ENCODE assay signal across 21 mouse cellular contexts in genomic region chr1:42489563-42489962, GRCm38 (mm10).
DNase-seq lines count a peak whose midpoint lies in the region; ATAC-seq and TF ChIP-seq lines count a peak whose summit lies in the region.
"Had no signal": no experiment of that assay in that cellular context is flagged by ENCODE, and none has a peak within 500 bp of the region (broad histone marks: within the 10 kb centered on the region; RNA-seq: fewer than 3 reads in every experiment).

No protein-coding gene starts in this region.

- H3K9me3 ChIP-seq in hindbrain, embryonic 10.5 days: no peaks in the 10 kb centered on the region
- H3K9me3 ChIP-seq in hindbrain, embryonic 14.5 days (ENCODE audit: control insufficient read depth, low read length): no peaks in the 10 kb centered on the region
- H3K9me3 ChIP-seq in midbrain, embryonic 10.5 days (replicated peaks): no peaks in the 10 kb centered on the region
- H3K9me3 ChIP-seq in midbrain, embryonic 14.5 days (ENCODE audit: control insufficient read depth, low read length): no peaks in the 10 kb centered on the region
- no peaks in the 10 kb centered on the region for H3K9me3 ChIP-seq in hindbrain, postnatal 0 days (ENCODE audit: low read length)
- H3K9me3 ChIP-seq: embryonic facial prominence, embryonic 10.5 days; forebrain, embryonic 13.5 days; heart, embryonic 15.5 days; limb, embryonic 10.5 days had no signal

- H3K36me3 ChIP-seq in hindbrain, embryonic 10.5 days: no peaks in the 10 kb centered on the region
- no peaks in the 10 kb centered on the region for H3K36me3 ChIP-seq in hindbrain, embryonic 14.5 days (replicated peaks; ENCODE audit: control insufficient read depth, insufficient read depth)
- no peaks in the 10 kb centered on the region for H3K36me3 ChIP-seq in midbrain, embryonic 10.5 days
- H3K36me3 ChIP-seq in midbrain, embryonic 14.5 days (ENCODE audit: control insufficient read depth, insufficient read depth, low read length): no peaks in the 10 kb centered on the region
- no peaks in the 10 kb centered on the region for H3K36me3 ChIP-seq in hindbrain, postnatal 0 days (ENCODE audit: insufficient read depth, low read length)
- H3K36me3 ChIP-seq: embryonic facial prominence, embryonic 10.5 days; heart, embryonic 15.5 days; limb, embryonic 10.5 days had no signal

- no peak for ATAC-seq in hindbrain, embryonic 14.5 days (ENCODE audit: low FRiP score)
- ATAC-seq in midbrain, embryonic 14.5 days (ENCODE audit: low FRiP score, low TSS enrichment): no peak
- peak; percentile 74 for ATAC-seq in hindbrain, postnatal 0 days
- ATAC-seq in megakaryocyte progenitor cell, adult 5-6 weeks (replicated peaks; ENCODE audit: poor library complexity): no peak
- ATAC-seq: forebrain, embryonic 13.5 days; liver, postnatal 0 days had no signal

- H3K27ac ChIP-seq in hindbrain, embryonic 10.5 days: peak overlapping the region; percentile 97
- no peak overlapping the region for H3K27ac ChIP-seq in hindbrain, embryonic 14.5 days
- peak overlapping the region; percentile 93 for H3K27ac ChIP-seq in midbrain, embryonic 10.5 days (replicated peaks)
- no peak overlapping the region for H3K27ac ChIP-seq in midbrain, embryonic 14.5 days (replicated peaks; ENCODE audit: low read depth, low read length)
- H3K27ac ChIP-seq in hindbrain, postnatal 0 days: no peak overlapping the region
- H3K27ac ChIP-seq: embryonic facial prominence, embryonic 10.5 days; forebrain, embryonic 13.5 days; heart, embryonic 15.5 days; limb, embryonic 10.5 days; stomach, postnatal 0 days had no signal

- TF ChIP-seq CTCF in hindbrain, postnatal 0 days (IDR thresholded peaks at IDR 0.05; ENCODE audit: low read depth): no peak

- H3K27me3 ChIP-seq in hindbrain, embryonic 10.5 days (ENCODE audit: insufficient read depth, poor library complexity, severe bottlenecking): peaks cover 11% of the 10 kb centered on the region
- H3K27me3 ChIP-seq in hindbrain, embryonic 14.5 days (ENCODE audit: control insufficient read depth, insufficient read depth, low read length): no peaks in the 10 kb centered on the region
- H3K27me3 ChIP-seq in midbrain, embryonic 10.5 days (ENCODE audit: low read depth, poor library complexity, severe bottlenecking): peaks cover 22% of the 10 kb centered on the region
- no peaks in the 10 kb centered on the region for H3K27me3 ChIP-seq in midbrain, embryonic 14.5 days (ENCODE audit: control insufficient read depth, insufficient read depth, low read length)
- H3K27me3 ChIP-seq in hindbrain, postnatal 0 days (ENCODE audit: insufficient read depth, low read length): no peaks in the 10 kb centered on the region; the same call in 1 of the 2 replicates

- peaks cover 53% of the 10 kb centered on the region for H3K4me1 ChIP-seq in hindbrain, embryonic 10.5 days (replicated peaks)
- H3K4me1 ChIP-seq in hindbrain, embryonic 14.5 days (replicated peaks; ENCODE audit: control insufficient read depth, insufficient read depth, low read length): peaks cover 7% of the 10 kb centered on the region; the same call in 1 of the 2 replicates
- peaks cover 43% of the 10 kb centered on the region for H3K4me1 ChIP-seq in midbrain, embryonic 10.5 days
- H3K4me1 ChIP-seq in midbrain, embryonic 14.5 days (ENCODE audit: control insufficient read depth, insufficient read depth, low read length): peaks cover 16% of the 10 kb centered on the region
- H3K4me1 ChIP-seq in hindbrain, postnatal 0 days (ENCODE audit: insufficient read depth, low read length): no peaks in the 10 kb centered on the region

- H3K4me3 ChIP-seq in hindbrain, embryonic 10.5 days: no peak overlapping the region
- H3K4me3 ChIP-seq in hindbrain, embryonic 14.5 days (replicated peaks; ENCODE audit: low read length): no peak overlapping the region
- no peak overlapping the region for H3K4me3 ChIP-seq in midbrain, embryonic 10.5 days
- no peak overlapping the region for H3K4me3 ChIP-seq in midbrain, embryonic 14.5 days (replicated peaks; ENCODE audit: low read depth, low read length)
- H3K4me3 ChIP-seq in hindbrain, postnatal 0 days (ENCODE audit: low read length): no peak overlapping the region
- H3K4me3 ChIP-seq: embryonic facial prominence, embryonic 10.5 days; forebrain, embryonic 13.5 days; heart, embryonic 15.5 days; limb, embryonic 10.5 days had no signal

- peak; percentile 33 for DNase-seq in hindbrain, embryonic 10.5 days (ENCODE audit: low spot score)
- no peak for DNase-seq in hindbrain, embryonic 14.5 days (ENCODE audit: low spot score)
- DNase-seq in midbrain, embryonic 10.5 days (ENCODE audit: low spot score): peak; percentile 13
- DNase-seq in midbrain, embryonic 14.5 days: no peak
- DNase-seq in embryo, embryonic 11 days: peak; percentile 18
- DNase-seq in hindbrain, postnatal 0 days (ENCODE audit: low spot score): peak; percentile 47
- no peak for DNase-seq in urinary bladder, adult 18-20 months (ENCODE audit: low spot score in 2 of 2)
- DNase-seq: adrenal gland, postnatal 25 days; cerebellum, adult 11-12 months; cerebellum, postnatal 14 days; gastrocnemius, postnatal 14 days; kidney, adult 18-20 months; liver, postnatal 0 days; lung, postnatal 10 days; right cerebral cortex, adult 18-20 months had no signal

- WGBS in hindbrain, embryonic 10.5 days: 39% methylated on average over 5 of the region's 5 CpGs
- WGBS in hindbrain, embryonic 14.5 days: 21% methylated on average over 5 of the region's 5 CpGs
- WGBS in midbrain, embryonic 10.5 days: 51% methylated on average over 5 of the region's 5 CpGs
- WGBS in midbrain, embryonic 14.5 days: 34% methylated on average over 5 of the region's 5 CpGs
- 36% methylated on average over 5 of the region's 5 CpGs for WGBS in hindbrain, postnatal 0 days

- H3K4me2 ChIP-seq in hindbrain, embryonic 14.5 days (replicated peaks): no peak overlapping the region
- H3K4me2 ChIP-seq in midbrain, embryonic 14.5 days (ENCODE audit: low read length): no peak overlapping the region
- no peak overlapping the region for H3K4me2 ChIP-seq in hindbrain, postnatal 0 days (ENCODE audit: low read depth, low read length)
- H3K4me2 ChIP-seq: forebrain, embryonic 13.5 days; heart, embryonic 15.5 days had no signal

- no peak overlapping the region for H3K9ac ChIP-seq in hindbrain, embryonic 14.5 days
- H3K9ac ChIP-seq in midbrain, embryonic 14.5 days (replicated peaks; ENCODE audit: low read length): no peak overlapping the region
- H3K9ac ChIP-seq in hindbrain, postnatal 0 days (replicated peaks; ENCODE audit: low read length): no peak overlapping the region
- H3K9ac ChIP-seq: forebrain, embryonic 13.5 days; heart, embryonic 15.5 days; liver, postnatal 0 days had no signal

Comparison
In these comparisons a context has a peak if more than half of its experiments do, and no peak if none do; other contexts are left out.
1. DNase-seq: peak in hindbrain, embryonic 10.5 days (single experiment), midbrain, embryonic 10.5 days (single experiment), embryo, embryonic 11 days (single experiment) and hindbrain, postnatal 0 days (single experiment); none in hindbrain, embryonic 14.5 days (single experiment), midbrain, embryonic 14.5 days (single experiment) and urinary bladder, adult 18-20 months (0 of 2).
2. H3K27ac ChIP-seq: peak in hindbrain, embryonic 10.5 days (single experiment) and midbrain, embryonic 10.5 days (single experiment); none in hindbrain, embryonic 14.5 days (single experiment), midbrain, embryonic 14.5 days (single experiment) and hindbrain, postnatal 0 days (single experiment).